9 mouse cellular contexts compared by ENCODE assay signal in the genomic region with DNA sequence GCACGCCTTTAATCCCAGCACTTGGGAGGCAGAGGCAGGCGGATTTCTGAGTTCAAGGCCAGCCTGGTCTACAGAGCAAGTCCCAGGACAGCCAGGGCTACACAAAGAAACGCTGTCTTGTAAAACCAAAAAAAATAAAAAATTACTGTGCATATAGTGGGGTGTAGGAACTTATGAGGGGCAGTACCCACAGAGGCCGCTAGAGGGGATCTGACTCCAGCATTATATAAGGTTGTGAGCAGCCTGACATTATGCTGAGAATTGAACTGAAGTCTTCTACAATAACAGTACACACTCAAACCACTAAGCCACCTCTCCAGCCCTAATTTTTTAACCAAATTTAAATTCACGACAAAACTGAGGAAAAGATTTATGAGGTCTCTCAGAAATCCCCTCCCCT. TPM values are rescaled to one million over a fixed set of nuclear protein-coding genes. Genes with fewer than 3 reads are reported as not detected.
DNase-seq lines count a peak whose midpoint lies in the region; ATAC-seq and TF ChIP-seq lines count a peak whose summit lies in the region.
"Had no signal": no experiment of that assay in that cellular context is flagged by ENCODE, and none has a peak within 500 bp of the region (broad histone marks: within the 10 kb centered on the region; RNA-seq: fewer than 3 reads in every experiment).

No protein-coding gene starts in this region.

- no peak overlapping the region for H3K9ac ChIP-seq in embryonic facial prominence, embryonic 14.5 days (ENCODE audit: low read depth, low read length)
- no peak overlapping the region for H3K9ac ChIP-seq in heart, embryonic 12.5 days
- no peak overlapping the region for H3K9ac ChIP-seq in kidney, postnatal 0 days (ENCODE audit: low read depth, low read length)
- no peak overlapping the region for H3K9ac ChIP-seq in liver, embryonic 11.5 days (ENCODE audit: low read depth, low read length)
- no peak overlapping the region for H3K9ac ChIP-seq in stomach, embryonic 16.5 days (ENCODE audit: low read length)

- DNase-seq in CD4-positive, CD25-positive, alpha-beta regulatory T cell, adult 2 months (ENCODE audit: low read depth, low spot score) = peak; percentile 70
- peak; percentile 67 to 77 for DNase-seq in adrenal gland, postnatal 36 days
- DNase-seq in embryonic facial prominence, embryonic 14.5 days (ENCODE audit: low spot score) = peak; percentile 77
- peak; percentile 83 for DNase-seq in kidney, postnatal 0 days (ENCODE audit: low spot score)
- peak; percentile 47 for DNase-seq in liver, embryonic 11.5 days (ENCODE audit: low spot score)

- H3K9me3 ChIP-seq in embryonic facial prominence, embryonic 14.5 days (ENCODE audit: control insufficient read depth, low read length) = no peaks in the 10 kb centered on the region
- H3K9me3 ChIP-seq in heart, embryonic 12.5 days (replicated peaks) = no peaks in the 10 kb centered on the region
- no peaks in the 10 kb centered on the region for H3K9me3 ChIP-seq in kidney, postnatal 0 days (replicated peaks; ENCODE audit: low read length)
- no peaks in the 10 kb centered on the region for H3K9me3 ChIP-seq in liver, embryonic 11.5 days (ENCODE audit: control insufficient read depth, low read length)
- H3K9me3 ChIP-seq in stomach, embryonic 16.5 days (replicated peaks; ENCODE audit: control insufficient read depth, low read length) = no peaks in the 10 kb centered on the region

- WGBS in embryonic facial prominence, embryonic 14.5 days = 51% methylated on average over 5 of the region's 5 CpGs
- 51% methylated on average over 5 of the region's 5 CpGs for WGBS in heart, embryonic 12.5 days
- 50% methylated on average over 5 of the region's 5 CpGs for WGBS in kidney, postnatal 0 days
- 55% methylated on average over 5 of the region's 5 CpGs for WGBS in liver, embryonic 11.5 days
- WGBS in stomach, embryonic 16.5 days = 45% methylated on average over 5 of the region's 5 CpGs

- H3K27me3 ChIP-seq in embryonic facial prominence, embryonic 14.5 days (replicated peaks; ENCODE audit: control insufficient read depth, insufficient read depth, low read length) = no peaks in the 10 kb centered on the region
- H3K27me3 ChIP-seq in heart, embryonic 12.5 days (replicated peaks) = no peaks in the 10 kb centered on the region
- no peaks in the 10 kb centered on the region for H3K27me3 ChIP-seq in kidney, postnatal 0 days (ENCODE audit: insufficient read depth, low read length)
- no peaks in the 10 kb centered on the region for H3K27me3 ChIP-seq in liver, embryonic 11.5 days (replicated peaks; ENCODE audit: control insufficient read depth, insufficient read depth, low read length)
- H3K27me3 ChIP-seq in myocyte (ENCODE audit: control insufficient read depth, insufficient read depth, insufficient read length) = no peaks in the 10 kb centered on the region
- no peaks in the 10 kb centered on the region for H3K27me3 ChIP-seq in stomach, embryonic 16.5 days (ENCODE audit: control insufficient read depth, insufficient read depth, low read length)

- H3K4me1 ChIP-seq in embryonic facial prominence, embryonic 14.5 days (ENCODE audit: control insufficient read depth, insufficient read depth, low read length) = no peaks in the 10 kb centered on the region
- H3K4me1 ChIP-seq in heart, embryonic 12.5 days (replicated peaks) = no peaks in the 10 kb centered on the region
- no peaks in the 10 kb centered on the region for H3K4me1 ChIP-seq in kidney, postnatal 0 days (replicated peaks; ENCODE audit: insufficient read depth, low read length)
- no peaks in the 10 kb centered on the region for H3K4me1 ChIP-seq in liver, embryonic 11.5 days (replicated peaks; ENCODE audit: control insufficient read depth, insufficient read depth, low read length)
- no peaks in the 10 kb centered on the region for H3K4me1 ChIP-seq in stomach, embryonic 16.5 days (ENCODE audit: control insufficient read depth, insufficient read depth, low read length)

- H3K27ac ChIP-seq in embryonic facial prominence, embryonic 14.5 days (replicated peaks; ENCODE audit: low read depth, low read length) = no peak overlapping the region
- no peak overlapping the region for H3K27ac ChIP-seq in heart, embryonic 12.5 days (ENCODE audit: poor library complexity, severe bottlenecking)
- no peak overlapping the region for H3K27ac ChIP-seq in kidney, postnatal 0 days
- H3K27ac ChIP-seq in liver, embryonic 11.5 days (ENCODE audit: low read depth, low read length) = no peak overlapping the region
- H3K27ac ChIP-seq in stomach, embryonic 16.5 days (ENCODE audit: low read length) = no peak overlapping the region

- H3K79me2 ChIP-seq in myocyte (ENCODE audit: control insufficient read depth, insufficient read depth) = no peaks in the 10 kb centered on the region

- H3K4me3 ChIP-seq in embryonic facial prominence, embryonic 14.5 days (ENCODE audit: low read depth, low read length) = no peak overlapping the region
- no peak overlapping the region for H3K4me3 ChIP-seq in heart, embryonic 12.5 days
- no peak overlapping the region for H3K4me3 ChIP-seq in kidney, postnatal 0 days (replicated peaks; ENCODE audit: low read depth, low read length)
- no peak overlapping the region for H3K4me3 ChIP-seq in liver, embryonic 11.5 days (ENCODE audit: low read depth, low read length)
- no peak overlapping the region for H3K4me3 ChIP-seq in myocyte
- H3K4me3 ChIP-seq in stomach, embryonic 16.5 days (replicated peaks; ENCODE audit: low read length) = no peak overlapping the region
- H3K4me3 ChIP-seq: erythroblast, embryonic 14.5 days had no signal

- no peak overlapping the region for H3ac ChIP-seq in myocyte (ENCODE audit: control insufficient read depth, insufficient read length)

- TF ChIP-seq CTCF in kidney, postnatal 0 days (IDR thresholded peaks at IDR 0.05; ENCODE audit: low read depth) = peak; percentile 87

- ATAC-seq in embryonic facial prominence, embryonic 14.5 days (ENCODE audit: low read depth) = peak; percentile 62; the same call in 1 of the 2 replicates
- ATAC-seq in heart, embryonic 12.5 days (ENCODE audit: insufficient number of reproducible peaks, low FRiP score) = peak; percentile 74; the same call in 1 of the 2 replicates
- peak; percentile 89 for ATAC-seq in kidney, postnatal 0 days (replicated peaks; ENCODE audit: low FRiP score, low read depth)
- peak; percentile 74 for ATAC-seq in liver, embryonic 11.5 days (replicated peaks; ENCODE audit: low FRiP score)
- ATAC-seq in stomach, embryonic 16.5 days (ENCODE audit: insufficient read depth, low FRiP score) = peak; percentile 72

- H3K36me3 ChIP-seq in embryonic facial prominence, embryonic 14.5 days (ENCODE audit: control insufficient read depth, insufficient read depth, low read length) = peaks cover 38% of the 10 kb centered on the region
- H3K36me3 ChIP-seq in heart, embryonic 12.5 days = peaks cover 37% of the 10 kb centered on the region
- peaks cover 24% of the 10 kb centered on the region; the same call in 1 of the 2 replicates for H3K36me3 ChIP-seq in kidney, postnatal 0 days (ENCODE audit: insufficient read depth, low read length)
- peaks cover 12% of the 10 kb centered on the region; the same call in 1 of the 2 replicates for H3K36me3 ChIP-seq in liver, embryonic 11.5 days (ENCODE audit: control insufficient read depth, insufficient read depth, low read length)
- H3K36me3 ChIP-seq in myocyte (ENCODE audit: control insufficient read depth, insufficient read depth) = peaks cover 34% of the 10 kb centered on the region
- peaks cover 3% of the 10 kb centered on the region; the same call in 1 of the 2 replicates for H3K36me3 ChIP-seq in stomach, embryonic 16.5 days (ENCODE audit: control insufficient read depth, insufficient read depth, low read length)

- TF ChIP-seq POLR2A in myocyte (IDR thresholded peaks at IDR 0.05; ENCODE audit: insufficient read length, low read depth) = no peak

- H3K4me2 ChIP-seq in embryonic facial prominence, embryonic 14.5 days (ENCODE audit: low read depth, low read length) = no peak overlapping the region
- H3K4me2 ChIP-seq in heart, embryonic 12.5 days = no peak overlapping the region
- no peak overlapping the region for H3K4me2 ChIP-seq in kidney, postnatal 0 days (ENCODE audit: low read length)
- H3K4me2 ChIP-seq in liver, embryonic 11.5 days = no peak overlapping the region
- peak overlapping the region; percentile 55 for H3K4me2 ChIP-seq in myocyte (ENCODE audit: low read depth)
- no peak overlapping the region for H3K4me2 ChIP-seq in stomach, embryonic 16.5 days (ENCODE audit: low read depth, low read length)

TF ChIP-seq in myocyte, 11 proteins besides CTCF, POLR2A, EP300 and RAD21:
- TF ChIP-seq SRF (IDR thresholded peaks at IDR 0.05; ENCODE audit: control insufficient read depth, insufficient read length, low read depth) = no peak
- TF ChIP-seq USF1 (IDR thresholded peaks at IDR 0.05; ENCODE audit: low read depth) = no peak
- TF ChIP-seq TCF12 (IDR thresholded peaks at IDR 0.05; ENCODE audit: insufficient read depth, poor library complexity, severe bottlenecking) = no peak
- no peak for TF ChIP-seq MYOD1 (IDR thresholded peaks at IDR 0.05; ENCODE audit: control insufficient read depth in 1 of 3, insufficient read length in 2 of 3, low read depth in 2 of 3)
- TF ChIP-seq CEBPB (IDR thresholded peaks at IDR 0.05; ENCODE audit: insufficient read depth, poor library complexity, severe bottlenecking) = no peak
- TF ChIP-seq MAX (IDR thresholded peaks at IDR 0.05; ENCODE audit: low read depth) = no peak
- TF ChIP-seq TCF3 (IDR thresholded peaks at IDR 0.05; ENCODE audit: insufficient read length, low read depth) = no peak

RNA-seq across cellular contexts. Expression of gene Wdr75, which starts 30.2 kb away (rescaled TPM):
- total RNA-seq in adrenal gland, postnatal 36 days (2021) = 10 to 100 TPM; 46.9 to 54.3 TPM
- polyA plus RNA-seq in embryonic facial prominence, embryonic 14.5 days (2014; fragmentation: Nextera tagmentation; extraction: Ambion mirVana) = 61.0 and 75.9 TPM in 2 replicates
- 37.4 and 42.9 TPM in 2 replicates for polyA plus RNA-seq in heart, embryonic 12.5 days (2016; fragmentation: Nextera tagmentation; extraction: Ambion mirVana)
- polyA plus RNA-seq in kidney, postnatal 0 days (2015; fragmentation: Nextera tagmentation; extraction: Ambion mirVana) = 55.7 and 58.1 TPM in 2 replicates
- 112 and 114 TPM in 2 replicates for polyA plus RNA-seq in liver, embryonic 11.5 days (2014; fragmentation: Nextera tagmentation; extraction: Ambion mirVana)
- polyA plus RNA-seq in myocyte (2012; fragmentation: generic; extraction: Trizol) = 25.2 TPM
- 52.0 and 58.6 TPM in 2 replicates for polyA plus RNA-seq in stomach, embryonic 16.5 days (2015; fragmentation: Nextera tagmentation; extraction: Ambion mirVana)
